Comparison of ENCODE assay signal across 9 mouse cellular contexts in the genomic region with DNA sequence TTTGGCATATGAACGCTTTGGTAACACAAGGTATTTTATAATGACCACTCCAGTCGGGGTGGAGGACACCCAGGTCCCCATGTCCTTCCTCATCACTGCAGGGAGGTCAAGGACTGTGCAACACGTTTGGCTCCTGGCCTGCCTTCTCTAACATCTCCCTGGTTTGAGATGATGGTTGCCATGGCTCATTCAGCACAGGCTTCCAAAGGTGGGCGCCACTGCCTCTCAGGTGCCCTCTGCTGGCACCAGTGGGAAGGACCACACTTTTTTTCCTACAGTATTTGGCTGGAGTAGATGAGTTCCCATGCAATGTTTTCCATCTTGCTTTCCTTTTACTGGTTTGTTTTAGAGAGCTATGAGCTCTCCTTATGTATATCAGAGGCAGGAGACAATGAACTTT.
DNase-seq lines count a peak whose midpoint lies in the region; ATAC-seq and TF ChIP-seq lines count a peak whose summit lies in the region.
"Had no signal": no experiment of that assay in that cellular context is flagged by ENCODE, and none has a peak within 500 bp of the region (broad histone marks: within the 10 kb centered on the region; RNA-seq: fewer than 3 reads in every experiment).

No protein-coding gene starts in this region.

- TF ChIP-seq CTCF in heart, postnatal 0 days (IDR thresholded peaks at IDR 0.05; ENCODE audit: low read depth): peak; percentile 86

- no peaks in the 10 kb centered on the region for H3K9me3 ChIP-seq in heart, postnatal 0 days (replicated peaks; ENCODE audit: control insufficient read depth, low read length)
- H3K9me3 ChIP-seq in heart, embryonic 12.5 days (replicated peaks): no peaks in the 10 kb centered on the region
- H3K9me3 ChIP-seq in embryonic facial prominence, embryonic 10.5 days: no peaks in the 10 kb centered on the region
- H3K9me3 ChIP-seq in neural tube, embryonic 11.5 days (ENCODE audit: control insufficient read depth, low read length): no peaks in the 10 kb centered on the region
- H3K9me3 ChIP-seq: limb, embryonic 13.5 days had no signal

- no peak for TF ChIP-seq EP300 in heart, postnatal 0 days (IDR thresholded peaks at IDR 0.05; ENCODE audit: low read depth)

- no peak overlapping the region for H3K27ac ChIP-seq in heart, postnatal 0 days (ENCODE audit: low read depth)
- H3K27ac ChIP-seq in heart, embryonic 12.5 days (ENCODE audit: poor library complexity, severe bottlenecking): no peak overlapping the region
- no peak overlapping the region for H3K27ac ChIP-seq in embryonic facial prominence, embryonic 10.5 days (replicated peaks)
- H3K27ac ChIP-seq in neural tube, embryonic 11.5 days (ENCODE audit: low read depth, low read length): no peak overlapping the region
- H3K27ac ChIP-seq: limb, embryonic 13.5 days had no signal

- ATAC-seq in heart, postnatal 0 days (ENCODE audit: insufficient read depth, low read depth): no peak
- ATAC-seq in heart, embryonic 12.5 days (ENCODE audit: insufficient number of reproducible peaks, low FRiP score): no peak
- ATAC-seq in neural tube, embryonic 11.5 days (ENCODE audit: insufficient read depth, low FRiP score, low TSS enrichment): no peak

- H3K27me3 ChIP-seq in heart, postnatal 0 days (ENCODE audit: control insufficient read depth, insufficient read depth, low read length): no peaks in the 10 kb centered on the region
- H3K27me3 ChIP-seq in heart, embryonic 12.5 days (replicated peaks): 0 out of 2 replicates have a peak, but pooled peaks cover 7% of the 10 kb centered on the region
- no peaks in the 10 kb centered on the region for H3K27me3 ChIP-seq in embryonic facial prominence, embryonic 10.5 days (replicated peaks; ENCODE audit: low read depth, poor library complexity, severe bottlenecking)
- H3K27me3 ChIP-seq in neural tube, embryonic 11.5 days (ENCODE audit: control insufficient read depth, insufficient read depth, low read length): no peaks in the 10 kb centered on the region
- H3K27me3 ChIP-seq: limb, embryonic 13.5 days had no signal

- 40% methylated on average over 4 of the region's 4 CpGs for WGBS in heart, postnatal 0 days
- WGBS in heart, embryonic 12.5 days: 36% methylated on average over 4 of the region's 4 CpGs
- 49% methylated on average over 4 of the region's 4 CpGs for WGBS in embryonic facial prominence, embryonic 10.5 days
- WGBS in neural tube, embryonic 11.5 days: 44% methylated on average over 4 of the region's 4 CpGs

- H3K9ac ChIP-seq in heart, postnatal 0 days (replicated peaks; ENCODE audit: low read depth, low read length): no peak overlapping the region
- no peak overlapping the region for H3K9ac ChIP-seq in heart, embryonic 12.5 days
- no peak overlapping the region for H3K9ac ChIP-seq in neural tube, embryonic 11.5 days (ENCODE audit: low read length)
- H3K9ac ChIP-seq: limb, embryonic 13.5 days had no signal

- H3K36me3 ChIP-seq in heart, postnatal 0 days (replicated peaks; ENCODE audit: control insufficient read depth, insufficient read depth, low read length): no peaks in the 10 kb centered on the region
- no peaks in the 10 kb centered on the region for H3K36me3 ChIP-seq in heart, embryonic 12.5 days
- no peaks in the 10 kb centered on the region for H3K36me3 ChIP-seq in embryonic facial prominence, embryonic 10.5 days (replicated peaks)
- H3K36me3 ChIP-seq in neural tube, embryonic 11.5 days (ENCODE audit: control insufficient read depth, insufficient read depth, low read length): no peaks in the 10 kb centered on the region
- H3K36me3 ChIP-seq: limb, embryonic 13.5 days had no signal

- no peak overlapping the region for H3K4me3 ChIP-seq in heart, postnatal 0 days (ENCODE audit: low read depth, low read length)
- H3K4me3 ChIP-seq in heart, embryonic 12.5 days: no peak overlapping the region
- H3K4me3 ChIP-seq in embryonic facial prominence, embryonic 10.5 days: no peak overlapping the region
- no peak overlapping the region for H3K4me3 ChIP-seq in neural tube, embryonic 11.5 days (ENCODE audit: low read depth, low read length)
- H3K4me3 ChIP-seq: limb, embryonic 13.5 days had no signal

- no peak overlapping the region for H3K4me2 ChIP-seq in heart, postnatal 0 days (ENCODE audit: low read depth, low read length)
- no peak overlapping the region for H3K4me2 ChIP-seq in heart, embryonic 12.5 days
- H3K4me2 ChIP-seq in neural tube, embryonic 11.5 days (ENCODE audit: low read depth): no peak overlapping the region
- H3K4me2 ChIP-seq: limb, embryonic 13.5 days had no signal

- H3K4me1 ChIP-seq in heart, postnatal 0 days (ENCODE audit: control insufficient read depth, insufficient read depth): no peaks in the 10 kb centered on the region
- no peaks in the 10 kb centered on the region for H3K4me1 ChIP-seq in heart, embryonic 12.5 days (replicated peaks)
- H3K4me1 ChIP-seq in embryonic facial prominence, embryonic 10.5 days: no peaks in the 10 kb centered on the region
- no peaks in the 10 kb centered on the region for H3K4me1 ChIP-seq in neural tube, embryonic 11.5 days (ENCODE audit: control insufficient read depth, insufficient read depth, low read length)
- H3K4me1 ChIP-seq: limb, embryonic 13.5 days had no signal

- peak; percentile 25 for DNase-seq in heart, postnatal 0 days (ENCODE audit: low spot score)
- DNase-seq in 3T3-L1 (ENCODE audit: low read depth, low spot score) (peak; percentile 11), R1 (ENCODE audit: low read depth, low spot score) (peak; percentile 70), MN1 (ENCODE audit: low spot score) (no peak)
- DNase-seq in embryonic facial prominence, embryonic 10.5 days (ENCODE audit: low spot score): peak; percentile 61
- peak; percentile 19 to 55 for DNase-seq in layer of hippocampus, postnatal 25 days (ENCODE audit: extremely low spot score in 1 of 2, low spot score in 1 of 2)
- peak; percentile 68 for DNase-seq in neural tube, embryonic 11.5 days (ENCODE audit: low spot score)
